Mouse (Mus musculus) liver, postnatal 0 days (tissue): Measurements from ENCODE around the gene Zbtb32.

Source experiments
- CTCF ChIP-seq: sonication (generic); IDR thresholded peaks from 2 replicates; pipeline ENCODE4 v1.5.1; 2016; ENCODE audit warnings: antibody characterized with exemption, low read depth
- EP300 ChIP-seq: IDR thresholded peaks from 2 replicates; pipeline ENCODE4 v1.6.1; 2016; ENCODE audit warnings: antibody characterized with exemption, low read depth, mild to moderate bottlenecking

GRCm38 (mm10) chr7:30584339-30584738 lies 14.4 kb downstream of the Zbtb32 start:
- TF ChIP-seq CTCF = no peak
- no peak for TF ChIP-seq EP300
